Mouse (Mus musculus) cerebral cortex, adult 2 months (tissue): Measurements from ENCODE around the gene Gm10272.

Source experiments
- WGBS: fragments of 180-500 bp; shearing (Covaris S2); methylation state at CpG from one replicate; pipeline ENCODE4 v1.1.7; 2018; 5-methylcytosine and 5-hydroxymethylcytosine counted together

Gm10272 gene

GRCm38 (mm10) chr10:77706326-77706725 lies at the start of gene Gm10272:
Gene Gm10272 (plus strand): TSS chr10:77706626.
- WGBS, result 96% methylated on average over 1 of the region's 1 CpGs

GRCm38 (mm10) chr10:77658286-77658994 lies 48.0 kb upstream of the Gm10272 start:
- WGBS, result 84% methylated on average over 15 of the region's 15 CpGs

- WGBS, result 71% methylated on average over 43 of the region's 43 CpGs
Observed at GRCm38 (mm10) chr10:77663949-77664665, 42.3 kb upstream of the Gm10272 start.

- 49% methylated on average over 8 of the region's 8 CpGs for WGBS
Observed at GRCm38 (mm10) chr10:77666342-77666741, 40.1 kb upstream of the Gm10272 start.

- WGBS, result 40% methylated on average over 4 of the region's 4 CpGs
Observed at GRCm38 (mm10) chr10:77667402-77667801, 39.0 kb upstream of the Gm10272 start.

GRCm38 (mm10) chr10:77670710-77671109 lies 35.7 kb upstream of the Gm10272 start:
- 82% methylated on average over 4 of the region's 4 CpGs for WGBS

GRCm38 (mm10) chr10:77671519-77671918 lies 34.9 kb upstream of the Gm10272 start:
- WGBS, result 77% methylated on average over 4 of the region's 4 CpGs

GRCm38 (mm10) chr10:77673765-77674164 lies 32.7 kb upstream of the Gm10272 start:
- 69% methylated on average over 13 of the region's 13 CpGs for WGBS

GRCm38 (mm10) chr10:77677562-77677961 lies 28.9 kb upstream of the Gm10272 start:
- WGBS, result under 1% methylated on average over 35 of the region's 35 CpGs

- WGBS, result 59% methylated on average over 7 of the region's 7 CpGs
Observed at GRCm38 (mm10) chr10:77682994-77683393, 23.4 kb upstream of the Gm10272 start.

GRCm38 (mm10) chr10:77684181-77684580 lies 22.2 kb upstream of the Gm10272 start:
- WGBS, result 31% methylated on average over 8 of the region's 8 CpGs

- WGBS, result 15% methylated on average over 22 of the region's 22 CpGs
Observed at GRCm38 (mm10) chr10:77685895-77686664, 20.3 kb upstream of the Gm10272 start, which contains the start of gene Tspear. Gene Tspear (plus strand): TSS chr10:77686569.

- 55% methylated on average over 10 of the region's 10 CpGs for WGBS
Observed at GRCm38 (mm10) chr10:77687021-77687420, 19.4 kb upstream of the Gm10272 start.

- WGBS, result 50% methylated on average over 3 of the region's 3 CpGs
Observed at GRCm38 (mm10) chr10:77690356-77690807, 16.0 kb upstream of the Gm10272 start, which contains the start of gene Gm19402. Gene Gm19402 (minus strand): TSS chr10:77690757.

GRCm38 (mm10) chr10:77697133-77697532 lies 9.3 kb upstream of the Gm10272 start, which contains the start of gene Gm9508:
Gene Gm9508 (minus strand): TSS chr10:77697233.
- WGBS, result 62% methylated on average over 4 of the region's 4 CpGs

- WGBS, result 61% methylated on average over 3 of the region's 3 CpGs
Observed at GRCm38 (mm10) chr10:77709831-77710230, 3.4 kb downstream of the Gm10272 start.

GRCm38 (mm10) chr10:77711157-77711556 lies 4.7 kb downstream of the Gm10272 start, which contains the start of gene Gm10024:
Gene Gm10024 (plus strand): TSS chr10:77711457.

GRCm38 (mm10) chr10:77713734-77714133 lies 7.3 kb downstream of the Gm10272 start:
- WGBS, result 65% methylated on average over 4 of the region's 4 CpGs

GRCm38 (mm10) chr10:77715507-77715906 lies 9.1 kb downstream of the Gm10272 start, which contains the start of gene Gm10142:
Gene Gm10142 (plus strand): TSS chr10:77715807.
- WGBS, result 71% methylated on average over 1 of the region's 1 CpGs

GRCm38 (mm10) chr10:77720299-77720698 lies 13.9 kb downstream of the Gm10272 start, which contains the start of gene Krtap12-1:
Gene Krtap12-1 (plus strand): TSS chr10:77720599.
- 87% methylated on average over 1 of the region's 1 CpGs for WGBS

- WGBS, result 69% methylated on average over 8 of the region's 8 CpGs
Observed at GRCm38 (mm10) chr10:77724855-77725254, 18.4 kb downstream of the Gm10272 start.

- WGBS, result 36% methylated on average over 3 of the region's 3 CpGs
Observed at GRCm38 (mm10) chr10:77726186-77726585, 19.8 kb downstream of the Gm10272 start, which contains the start of gene Gm10100. Gene Gm10100 (plus strand): TSS chr10:77726486.
